Mouse (Mus musculus): Measurements from ENCODE around the gene Adgrd1. TPM values are rescaled to one million over a fixed set of nuclear protein-coding genes. Genes with fewer than 3 reads are reported as not detected.

Adgrd1 gene
- total and polyA plus RNA-seq, 2 experiments from 2014 or later, result 0.21 to 0.52 TPM

DNA sequence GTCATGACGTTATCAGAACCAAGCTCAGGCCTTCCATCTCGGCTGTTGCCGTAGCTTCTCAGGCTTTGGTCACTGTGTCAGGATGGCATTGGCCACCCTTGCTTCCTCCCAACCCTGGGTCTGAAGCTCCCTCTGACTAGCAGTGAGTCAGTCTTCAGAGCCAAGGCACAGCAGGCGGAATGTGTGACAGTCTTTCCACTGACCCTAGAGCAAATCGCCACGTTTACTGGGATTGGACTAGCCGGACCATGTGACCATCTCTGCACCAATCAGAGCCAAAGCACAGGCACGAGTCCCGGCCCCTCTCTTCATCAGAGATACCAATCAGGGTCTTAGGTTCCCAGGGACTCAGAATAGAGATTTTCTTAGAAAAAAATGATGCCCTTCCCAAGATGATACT is 117.5 kb downstream of the Adgrd1 start:
- Histone ChIP-seq H3K27me3 (ENCODE audit: insufficient read depth, low read length) (no peaks in the 10 kb centered on the region), H3K4me2 (ENCODE audit: low read depth, low read length) (no peak overlapping the region), H3K4me1 (ENCODE audit: insufficient read depth, low read length) (peaks cover 18% of the 10 kb centered on the region), H3K9ac (replicated peaks; ENCODE audit: low read length) (no peak overlapping the region), H3K4me3 (ENCODE audit: low read length) (no peak overlapping the region), H3K27ac (no peak overlapping the region), H3K36me3 (ENCODE audit: insufficient read depth, low read length) (no peaks in the 10 kb centered on the region), H3K9me3 (ENCODE audit: low read length) (no peaks in the 10 kb centered on the region)
- ATAC-seq, result peak; percentile 44; the same call in 1 of the 2 replicates
- DNase-seq (ENCODE audit: low spot score), result no peak
- WGBS, result 47% methylated on average over 9 of the region's 9 CpGs
- TF ChIP-seq CTCF (IDR thresholded peaks at IDR 0.05; ENCODE audit: low read depth), result no peak

DNA sequence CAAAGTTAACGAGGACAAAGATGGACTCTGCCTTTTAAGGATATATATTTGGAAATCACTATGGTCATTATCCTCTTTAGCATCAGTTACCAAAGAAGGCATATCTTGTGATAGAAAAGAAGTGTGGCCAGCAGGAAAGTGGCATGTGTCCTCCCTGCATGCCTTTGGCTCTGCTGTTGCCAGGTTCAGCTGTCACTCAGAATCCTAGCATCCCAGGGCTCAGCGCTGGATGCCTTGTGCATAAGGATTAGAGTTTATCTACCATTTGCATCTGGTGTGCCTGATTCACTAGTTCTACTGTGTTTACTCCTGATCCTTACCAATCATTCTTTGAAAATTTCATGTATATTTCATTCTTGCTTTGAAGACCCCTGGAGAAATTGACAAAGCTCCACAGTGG is 119.5 kb downstream of the Adgrd1 start:
- Histone ChIP-seq H3K27me3 (ENCODE audit: insufficient read depth, low read length) (no peaks in the 10 kb centered on the region), H3K27ac (no peak overlapping the region), H3K4me3 (ENCODE audit: low read length) (no peak overlapping the region), H3K4me2 (ENCODE audit: low read depth, low read length) (no peak overlapping the region), H3K9me3 (ENCODE audit: low read length) (no peaks in the 10 kb centered on the region), H3K9ac (replicated peaks; ENCODE audit: low read length) (no peak overlapping the region), H3K36me3 (ENCODE audit: insufficient read depth, low read length) (no peaks in the 10 kb centered on the region), H3K4me1 (ENCODE audit: insufficient read depth, low read length) (peaks cover 18% of the 10 kb centered on the region)
- no peak for TF ChIP-seq CTCF (IDR thresholded peaks at IDR 0.05; ENCODE audit: low read depth)
- DNase-seq (ENCODE audit: low spot score), result no peak
- no peak for ATAC-seq
- 72% methylated on average over 2 of the region's 2 CpGs for WGBS

DNA sequence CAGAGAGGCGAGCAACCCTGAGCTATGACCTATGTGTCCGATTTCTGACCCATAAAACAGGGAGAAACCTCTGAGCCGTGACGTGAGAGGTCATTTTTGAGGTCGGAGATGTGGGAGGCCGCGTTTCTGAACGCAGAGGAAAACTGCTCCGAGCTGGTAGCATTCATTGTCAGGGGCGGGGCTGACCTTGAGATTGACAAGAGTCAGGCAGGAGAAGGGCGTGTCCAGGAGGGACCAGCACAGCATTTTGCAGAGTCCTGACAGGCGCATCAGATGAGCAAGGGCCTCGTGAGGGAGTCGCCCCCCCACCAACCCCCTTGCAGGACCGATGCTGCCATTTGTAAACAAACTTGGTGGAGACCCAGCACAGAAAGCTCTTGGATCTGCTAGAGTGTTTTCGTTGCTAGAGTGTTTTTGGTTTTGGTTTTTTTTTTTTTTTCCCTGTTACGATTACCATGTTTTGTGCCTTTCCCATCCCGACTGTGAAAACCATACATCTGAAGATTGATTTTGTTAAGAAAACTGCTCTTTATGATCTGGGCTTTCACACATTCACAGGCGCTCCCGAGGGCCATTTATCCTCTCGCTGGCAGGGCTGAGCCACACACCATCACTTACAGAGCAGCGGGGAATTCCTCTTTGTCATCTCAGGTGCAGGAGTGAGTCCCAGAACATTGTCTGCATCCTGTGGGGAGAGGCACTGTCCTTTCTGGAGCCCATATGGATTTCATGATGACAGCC is 121.1 kb downstream of the Adgrd1 start:
- H3K27ac ChIP-seq, result no peak overlapping the region
- H3K36me3 ChIP-seq (ENCODE audit: insufficient read depth, low read length), result no peaks in the 10 kb centered on the region
- no peak overlapping the region for H3K9ac ChIP-seq (replicated peaks; ENCODE audit: low read length)
- TF ChIP-seq CTCF (IDR thresholded peaks at IDR 0.05; ENCODE audit: low read depth), result no peak
- no peak for ATAC-seq
- WGBS, result 14% methylated on average over 22 of the region's 22 CpGs
- peaks cover 11% of the 10 kb centered on the region for H3K4me1 ChIP-seq (ENCODE audit: insufficient read depth, low read length)
- H3K9me3 ChIP-seq (ENCODE audit: low read length), result no peaks in the 10 kb centered on the region
- H3K4me3 ChIP-seq (ENCODE audit: low read length), result no peak overlapping the region
- peak overlapping the region; percentile 27; the same call in 1 of the 2 replicates for H3K4me2 ChIP-seq (ENCODE audit: low read depth, low read length)
- no peaks in the 10 kb centered on the region for H3K27me3 ChIP-seq (ENCODE audit: insufficient read depth, low read length)
- no peak for DNase-seq (ENCODE audit: low spot score)

DNA sequence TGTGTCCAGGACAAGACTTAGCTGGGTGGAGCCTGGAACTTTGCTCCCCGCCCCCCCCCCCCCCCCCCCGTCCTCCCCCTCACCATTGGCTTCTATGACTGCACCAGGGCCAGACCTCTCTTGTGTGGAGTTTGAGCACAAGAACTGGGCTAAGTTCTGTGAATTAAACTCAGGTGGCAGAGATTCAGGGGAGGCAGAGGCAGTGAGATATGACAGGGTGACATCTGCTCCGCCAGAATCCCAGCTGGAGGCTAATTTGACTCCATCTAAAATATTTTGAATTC is 121.6 kb downstream of the Adgrd1 start:
- Histone ChIP-seq H3K27ac (no peak overlapping the region), H3K9me3 (ENCODE audit: low read length) (no peaks in the 10 kb centered on the region), H3K4me2 (ENCODE audit: low read depth, low read length) (no peak overlapping the region), H3K36me3 (ENCODE audit: insufficient read depth, low read length) (no peaks in the 10 kb centered on the region), H3K4me3 (ENCODE audit: low read length) (no peak overlapping the region), H3K9ac (replicated peaks; ENCODE audit: low read length) (no peak overlapping the region), H3K4me1 (ENCODE audit: insufficient read depth, low read length) (peaks cover 11% of the 10 kb centered on the region), H3K27me3 (ENCODE audit: insufficient read depth, low read length) (no peaks in the 10 kb centered on the region)
- 2% methylated on average over 2 of the region's 3 CpGs for WGBS
- ATAC-seq, result 0 out of 2 replicates have a peak, but pooled peaks have one; percentile 34
- DNase-seq (ENCODE audit: low spot score), result peak; percentile 43
- TF ChIP-seq CTCF (IDR thresholded peaks at IDR 0.05; ENCODE audit: low read depth), result no peak

DNA sequence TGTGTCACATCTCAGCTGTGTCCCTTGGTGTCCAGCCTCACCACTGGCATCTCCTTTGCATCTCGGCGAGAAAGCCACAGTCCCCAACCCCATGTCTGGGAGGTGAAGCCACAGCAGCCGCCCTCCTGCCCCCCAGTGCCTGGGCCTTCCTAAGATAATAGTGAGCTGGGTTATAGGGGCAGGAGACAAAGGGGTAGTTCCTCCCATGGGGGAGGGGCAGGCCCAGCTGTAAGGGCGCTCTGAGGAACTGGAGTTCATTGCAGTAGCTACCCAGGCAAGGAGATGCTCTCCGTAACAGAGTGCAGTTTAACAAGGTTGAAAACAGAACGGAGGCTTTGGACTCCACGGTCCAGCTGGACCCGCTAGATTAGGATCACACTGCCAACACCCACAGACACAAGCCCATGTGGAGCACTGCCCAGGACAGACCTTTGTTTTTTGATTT is 122.0 kb downstream of the Adgrd1 start:
- Histone ChIP-seq H3K4me2 (ENCODE audit: low read depth, low read length) (no peak overlapping the region), H3K4me3 (ENCODE audit: low read length) (no peak overlapping the region), H3K9me3 (ENCODE audit: low read length) (no peaks in the 10 kb centered on the region), H3K4me1 (ENCODE audit: insufficient read depth, low read length) (peaks cover 11% of the 10 kb centered on the region), H3K27ac (peak overlapping the region; percentile 45; the same call in 1 of the 2 replicates), H3K27me3 (ENCODE audit: insufficient read depth, low read length) (no peaks in the 10 kb centered on the region), H3K9ac (replicated peaks; ENCODE audit: low read length) (no peak overlapping the region), H3K36me3 (ENCODE audit: insufficient read depth, low read length) (no peaks in the 10 kb centered on the region)
- TF ChIP-seq CTCF (IDR thresholded peaks at IDR 0.05; ENCODE audit: low read depth), result no peak
- ATAC-seq (peak; percentile 46; the same call in 1 of the 2 replicates), DNase-seq (ENCODE audit: low spot score) (no peak)
- 13% methylated on average over 8 of the region's 8 CpGs for WGBS

DNA sequence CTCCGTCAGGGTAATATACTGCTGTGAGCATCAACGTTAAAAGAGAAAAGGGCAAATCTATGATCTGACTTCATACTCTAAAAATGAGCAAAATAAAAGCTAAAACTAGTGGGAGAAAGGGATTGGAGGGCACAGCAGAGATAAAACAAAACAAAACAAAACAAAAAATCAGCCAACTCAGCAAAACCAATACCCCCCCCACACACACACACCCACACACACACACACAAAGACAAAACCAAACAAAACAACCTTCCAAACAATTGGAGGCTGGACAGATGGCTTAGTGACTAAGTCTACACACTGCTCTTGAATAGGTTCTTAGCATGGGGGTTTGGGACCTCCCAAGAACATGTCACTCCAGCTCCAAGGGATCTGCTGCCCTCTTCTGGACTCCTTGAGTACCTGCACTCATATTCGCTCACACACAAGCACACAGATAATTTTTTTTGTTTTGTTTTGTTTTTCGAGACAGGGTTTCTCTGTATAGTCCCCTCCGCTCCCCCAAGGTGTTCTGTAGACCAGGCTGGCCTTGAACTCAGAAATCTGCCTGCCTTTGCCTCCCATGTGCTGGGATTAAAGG is 122.7 kb downstream of the Adgrd1 start:
- Histone ChIP-seq H3K36me3 (ENCODE audit: insufficient read depth, low read length) (no peaks in the 10 kb centered on the region), H3K4me3 (ENCODE audit: low read length) (no peak overlapping the region), H3K9ac (replicated peaks; ENCODE audit: low read length) (no peak overlapping the region), H3K27me3 (ENCODE audit: insufficient read depth, low read length) (no peaks in the 10 kb centered on the region), H3K4me1 (ENCODE audit: insufficient read depth, low read length) (peaks cover 10% of the 10 kb centered on the region), H3K9me3 (ENCODE audit: low read length) (no peaks in the 10 kb centered on the region), H3K27ac (no peak overlapping the region), H3K4me2 (ENCODE audit: low read depth, low read length) (no peak overlapping the region)
- no peak for DNase-seq (ENCODE audit: low spot score)
- ATAC-seq, result no peak
- WGBS, result 73% methylated on average over 5 of the region's 5 CpGs
- peak; percentile 32 for TF ChIP-seq CTCF (IDR thresholded peaks at IDR 0.05; ENCODE audit: low read depth)

All from hindbrain, postnatal 0 days (tissue).